Mouse (Mus musculus) spleen, adult 2 months (tissue): ENCODE data around the gene Ddr1. TPM values are rescaled to one million over a fixed set of nuclear protein-coding genes. Genes with fewer than 3 reads are reported as not detected.

Source experiments
- DNase-seq, 2 experiments: peaks; one replicate each; pipeline versions ENCODE4 v3.0.0 to v3.0.0-alpha.2; 2012 to 2021; ENCODE audit warnings: low spot score in 2 of 2, low read depth in 1 of 2
- H3K27ac ChIP-seq: fragments of 200-500 bp; 2 replicates; pipeline ENCODE4 v1.5.1; 2012; ENCODE audit warnings: low read length, inconsistent platforms; ENCODE audit not compliant: insufficient read depth
- H3K27me3 ChIP-seq: fragments of 200-500 bp; 2 replicates; pipeline ENCODE4 v1.6.1; 2012; ENCODE audit warnings: mild to moderate bottlenecking, moderate library complexity, low read length, inconsistent platforms; ENCODE audit not compliant: control insufficient read depth, insufficient read depth
- H3K36me3 ChIP-seq: fragments of 200-500 bp; 2 replicates; pipeline ENCODE4 v1.6.1; 2012; ENCODE audit warnings: mild to moderate bottlenecking, low read length, inconsistent platforms; ENCODE audit not compliant: control insufficient read depth, insufficient read depth
- H3K4me1 ChIP-seq: fragments of 200-500 bp; 2 replicates; pipeline ENCODE4 v1.6.1; 2011; ENCODE audit warnings: inconsistent platforms; ENCODE audit not compliant: control insufficient read depth, insufficient read depth, insufficient read length
- H3K4me3 ChIP-seq: fragments of 200-500 bp; 2 replicates; pipeline ENCODE4 v1.5.1; 2011; ENCODE audit warnings: mild to moderate bottlenecking, inconsistent platforms; ENCODE audit not compliant: insufficient read depth, insufficient read length; ENCODE audit errors: extremely low read depth
- CTCF ChIP-seq: fragments of 200-500 bp; IDR thresholded peaks from 2 replicates; pipeline ENCODE4 v1.5.1; 2011; ENCODE audit warnings: mild to moderate bottlenecking, inconsistent platforms; ENCODE audit not compliant: insufficient read depth, insufficient read length, insufficient replicate concordance; ENCODE audit errors: extremely low read depth
- POLR2A ChIP-seq: fragments of 200-500 bp; IDR thresholded peaks from 2 replicates; pipeline ENCODE4 v1.6.1; 2011; ENCODE audit warnings: low read depth, low read length, inconsistent platforms
- WGBS: fragments of 180-500 bp; shearing (Covaris S2); methylation state at CpG from one replicate; pipeline ENCODE4 v1.1.7; 2018; 5-methylcytosine and 5-hydroxymethylcytosine counted together
- polyA plus RNA-seq: library from polyadenylated mRNA; depleted of rRNA; stranded (reverse); fragments of >200 nt; gene quantifications from 2 replicates; pipeline ENCODE4 v1.2.3, GENCODE M21; 2012

Gene Ddr1
- polyA plus RNA-seq, 1 experiment: 27.0 TPM

- no peak for DNase-seq
- Histone ChIP-seq H3K4me3 (no peak overlapping the region), H3K4me1 (no peaks in the 10 kb centered on the region), H3K27ac (peak overlapping the region; percentile 78), H3K36me3 (no peaks in the 10 kb centered on the region), H3K27me3 (no peaks in the 10 kb centered on the region)
- TF ChIP-seq CTCF: no peak
- no peak for TF ChIP-seq POLR2A
- 53% methylated on average over 9 of the region's 9 CpGs for WGBS
Measured at GRCm38 (mm10) chr17:35741589-35742226, 37.3 kb upstream of the Ddr1 start.

- WGBS: 30% methylated on average over 5 of the region's 5 CpGs
- peaks cover 5% of the 10 kb centered on the region; the same call in 1 of the 2 replicates for H3K4me1 ChIP-seq
- no peak overlapping the region for H3K27ac ChIP-seq
Measured at GRCm38 (mm10) chr17:35740276-35740880, 36.0 kb upstream of the Ddr1 start.

GRCm38 (mm10) chr17:35739675-35740074, 35.3 kb upstream of the Ddr1 start:
- DNase-seq: peak; percentile 61 to 81
- peaks cover 5% of the 10 kb centered on the region; the same call in 1 of the 2 replicates for H3K4me1 ChIP-seq
- H3K4me3 ChIP-seq: no peak overlapping the region
- 3% methylated on average over 6 of the region's 6 CpGs for WGBS
- H3K27ac ChIP-seq: no peak overlapping the region
- no peaks in the 10 kb centered on the region for H3K27me3 ChIP-seq
- no peaks in the 10 kb centered on the region for H3K36me3 ChIP-seq
- no peak for TF ChIP-seq POLR2A
- TF ChIP-seq CTCF: peak; percentile 57; the same call in 1 of the 2 replicates

More at GRCm38 (mm10) chr17:35740276-35740880, 36.0 kb upstream of the Ddr1 start:
- no peak for DNase-seq
- no peak for TF ChIP-seq POLR2A
- no peak for TF ChIP-seq CTCF
- Histone ChIP-seq H3K27me3 (no peaks in the 10 kb centered on the region), H3K4me3 (no peak overlapping the region), H3K36me3 (no peaks in the 10 kb centered on the region)

- Histone ChIP-seq H3K4me1 (peaks cover 5% of the 10 kb centered on the region; the same call in 1 of the 2 replicates), H3K27ac (no peak overlapping the region), H3K36me3 (no peaks in the 10 kb centered on the region), H3K4me3 (no peak overlapping the region), H3K27me3 (no peaks in the 10 kb centered on the region)
- peak; percentile 64 for DNase-seq
- 19% methylated on average over 12 of the region's 12 CpGs for WGBS
- TF ChIP-seq CTCF (peak; percentile 51; the same call in 1 of the 2 replicates), POLR2A (no peak)
Measured at GRCm38 (mm10) chr17:35737743-35738142, 33.3 kb upstream of the Ddr1 start.

GRCm38 (mm10) chr17:35736280-35736960, 32.0 kb upstream of the Ddr1 start:
- H3K27ac ChIP-seq: peak overlapping the region; percentile 34; the same call in 1 of the 2 replicates
- H3K4me3 ChIP-seq: no peak overlapping the region
- H3K4me1 ChIP-seq: peaks cover 5% of the 10 kb centered on the region; the same call in 1 of the 2 replicates
- no peaks in the 10 kb centered on the region for H3K36me3 ChIP-seq
- no peak for TF ChIP-seq POLR2A
- peak; percentile 75; the same call in 1 of the 2 replicates for TF ChIP-seq CTCF
- DNase-seq: peak in 1 of 2 experiments; percentile 59
- 41% methylated on average over 12 of the region's 12 CpGs for WGBS
- H3K27me3 ChIP-seq: no peaks in the 10 kb centered on the region

GRCm38 (mm10) chr17:35734478-35734877, 30.1 kb upstream of the Ddr1 start:
- Histone ChIP-seq H3K27me3 (no peaks in the 10 kb centered on the region), H3K36me3 (no peaks in the 10 kb centered on the region), H3K4me1 (peaks cover 5% of the 10 kb centered on the region; the same call in 1 of the 2 replicates), H3K27ac (peak overlapping the region; percentile 80), H3K4me3 (no peak overlapping the region)
- TF ChIP-seq CTCF (no peak), POLR2A (no peak)
- WGBS: 48% methylated on average over 2 of the region's 2 CpGs
- DNase-seq: no peak
